Mouse (Mus musculus) embryonic facial prominence, embryonic 14.5 days (tissue): ENCODE data around the gene Serpina1b. TPM values are rescaled to one million over a fixed set of nuclear protein-coding genes. Genes with fewer than 3 reads are reported as not detected.
A peak's percentile ranks its signal among the peaks of the same experiment; 100 is the strongest.
"Not testable (repeated sequence)": the region's sequence is repeated elsewhere in the genome, so short reads cannot be mapped to it uniquely, and the experiment has no call there.

Experiments
- ATAC-seq: fragments of 200-750 bp; cut with Nextera tagmentation; 2 replicates; pipeline ENCODE4 v1.8.0; 2017; ENCODE audit warnings: low read depth, moderate number of reproducible peaks, moderate TSS enrichment
- DNase-seq: peaks from one replicate; pipeline ENCODE4 v3.0.0-alpha.2; 2015; ENCODE audit warnings: low spot score
- H3K27ac ChIP-seq: fragments of 300-500 bp; sonication (generic); replicated peaks from 2 replicates; pipeline ENCODE4 v1.5.1; 2014; ENCODE audit warnings: low read depth, mild to moderate bottlenecking, low read length, moderate library complexity
- H3K27me3 ChIP-seq: fragments of 300-500 bp; sonication (generic); replicated peaks from 2 replicates; pipeline ENCODE4 v1.6.1; 2014; ENCODE audit warnings: low read length; ENCODE audit not compliant: control insufficient read depth, insufficient read depth
- H3K36me3 ChIP-seq: fragments of 300-500 bp; sonication (generic); 2 replicates; pipeline ENCODE4 v1.6.1; 2014; ENCODE audit warnings: low read length, mixed read lengths; ENCODE audit not compliant: control insufficient read depth, insufficient read depth
- H3K4me1 ChIP-seq: fragments of 300-500 bp; sonication (generic); 2 replicates; pipeline ENCODE4 v1.6.1; 2014; ENCODE audit warnings: antibody characterized with exemption, low read length; ENCODE audit not compliant: control insufficient read depth, insufficient read depth
- H3K4me2 ChIP-seq: fragments of 300-500 bp; sonication (generic); 2 replicates; pipeline ENCODE4 v1.6.1; 2014; ENCODE audit warnings: low read depth, mild to moderate bottlenecking, low read length, moderate library complexity, mixed read lengths
- H3K4me3 ChIP-seq: fragments of 300-500 bp; sonication (generic); 2 replicates; pipeline ENCODE4 v1.5.1; 2014; ENCODE audit warnings: low read depth, mild to moderate bottlenecking, low read length
- H3K9ac ChIP-seq: fragments of 300-500 bp; sonication (generic); 2 replicates; pipeline ENCODE4 v1.6.1; 2014; ENCODE audit warnings: low read depth, mild to moderate bottlenecking, low read length, moderate library complexity, mixed read lengths
- H3K9me3 ChIP-seq: fragments of 300-500 bp; sonication (generic); 2 replicates; pipeline ENCODE4 v1.6.1; 2016; ENCODE audit warnings: low read length; ENCODE audit not compliant: control insufficient read depth
- WGBS: fragments of 180-500 bp; shearing (Covaris S2); extraction: QIAGEN DNeasy Blood & Tissue Kit; methylation state at CpG from one replicate; pipeline ENCODE4 v1.1.7; 2014; 5-methylcytosine and 5-hydroxymethylcytosine counted together
- polyA plus RNA-seq: library from polyadenylated mRNA; unstranded; fragments of >200 nt; fragmentation: Nextera tagmentation; extraction: Ambion mirVana; gene quantifications from 2 replicates; pipeline ENCODE4 v1.2.1, GENCODE M21; 2014

Gene Serpina1b
- polyA plus RNA-seq, 1 experiment from 2014 or later = not detected

DNA sequence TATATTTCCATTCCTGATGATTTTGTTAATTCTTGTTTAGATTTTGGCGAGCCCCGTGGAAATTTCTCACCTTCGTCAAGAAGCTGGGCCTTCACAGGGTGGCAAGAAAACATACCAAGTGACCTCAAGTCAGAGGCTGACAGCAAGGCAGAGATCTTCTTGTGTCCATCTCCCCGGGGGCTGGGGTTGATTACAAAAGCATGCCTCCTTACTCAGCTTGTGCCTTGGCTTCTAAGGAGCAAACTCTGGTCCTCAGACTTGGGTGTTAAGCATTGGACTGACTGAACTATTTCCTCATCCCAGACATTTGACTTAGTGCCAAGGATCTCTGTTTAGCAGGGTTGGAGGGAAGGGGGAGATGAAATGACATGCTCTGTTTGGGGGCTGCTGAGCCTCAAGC is 95.1 kb downstream of the Serpina1b start:
- H3K36me3 ChIP-seq, ATAC-seq, H3K4me3 ChIP-seq, H3K9me3 ChIP-seq, H3K4me1 ChIP-seq, H3K27me3 ChIP-seq, H3K4me2 ChIP-seq, DNase-seq, H3K27ac ChIP-seq, H3K9ac ChIP-seq: not testable (repeated sequence)
- 87% methylated on average over 4 of the region's 4 CpGs for WGBS

DNA sequence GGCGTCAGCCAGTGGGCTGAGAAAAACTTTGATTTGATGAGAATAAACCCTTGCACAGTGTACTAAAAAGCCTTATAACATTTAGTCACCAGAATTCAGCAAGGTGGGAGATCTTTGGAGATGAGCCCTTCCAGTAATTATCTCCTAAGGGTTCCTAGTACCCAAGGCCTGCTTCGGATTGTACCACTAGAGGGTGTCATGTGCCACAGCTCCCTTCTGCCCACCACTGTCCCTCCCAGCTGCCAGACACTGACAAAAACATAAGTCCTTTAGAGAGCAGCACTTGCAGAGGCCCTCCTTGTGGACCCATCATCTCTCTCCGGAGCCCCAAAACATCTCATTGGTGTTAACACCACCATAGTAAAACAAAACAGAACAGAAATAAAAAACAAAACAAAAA is 118.6 kb downstream of the Serpina1b start:
- ATAC-seq (no peak), DNase-seq (no peak)
- no peak overlapping the region for H3K9ac ChIP-seq
- no peak overlapping the region for H3K4me3 ChIP-seq
- WGBS = 75% methylated on average over 3 of the region's 3 CpGs
- H3K27ac ChIP-seq = no peak overlapping the region
- H3K27me3 ChIP-seq = no peaks in the 10 kb centered on the region
- H3K36me3 ChIP-seq = no peaks in the 10 kb centered on the region
- no peaks in the 10 kb centered on the region for H3K9me3 ChIP-seq
- no peak overlapping the region for H3K4me2 ChIP-seq
- no peaks in the 10 kb centered on the region for H3K4me1 ChIP-seq

GRCm38 (mm10) chr12:103710405-103710804 is 119.8 kb downstream of the Serpina1b start:
- DNase-seq (peak; percentile 7), ATAC-seq (no peak)
- Histone ChIP-seq H3K27ac (no peak overlapping the region), H3K4me3 (no peak overlapping the region), H3K9me3 (no peaks in the 10 kb centered on the region), H3K9ac (no peak overlapping the region), H3K4me2 (no peak overlapping the region), H3K36me3 (no peaks in the 10 kb centered on the region), H3K4me1 (no peaks in the 10 kb centered on the region), H3K27me3 (no peaks in the 10 kb centered on the region)
- 72% methylated on average over 1 of the region's 1 CpGs for WGBS

- H3K4me2 ChIP-seq = no peak overlapping the region
- WGBS = 71% methylated on average over 4 of the region's 4 CpGs
- ATAC-seq = no peak
- no peak overlapping the region for H3K9ac ChIP-seq
- H3K4me1 ChIP-seq = no peaks in the 10 kb centered on the region
- no peak for DNase-seq
- no peaks in the 10 kb centered on the region for H3K9me3 ChIP-seq
- H3K4me3 ChIP-seq = no peak overlapping the region
- H3K27ac ChIP-seq = no peak overlapping the region
- no peaks in the 10 kb centered on the region for H3K36me3 ChIP-seq
- no peaks in the 10 kb centered on the region for H3K27me3 ChIP-seq
Observed at GRCm38 (mm10) chr12:103706113-103706512, 124.1 kb downstream of the Serpina1b start.

DNA sequence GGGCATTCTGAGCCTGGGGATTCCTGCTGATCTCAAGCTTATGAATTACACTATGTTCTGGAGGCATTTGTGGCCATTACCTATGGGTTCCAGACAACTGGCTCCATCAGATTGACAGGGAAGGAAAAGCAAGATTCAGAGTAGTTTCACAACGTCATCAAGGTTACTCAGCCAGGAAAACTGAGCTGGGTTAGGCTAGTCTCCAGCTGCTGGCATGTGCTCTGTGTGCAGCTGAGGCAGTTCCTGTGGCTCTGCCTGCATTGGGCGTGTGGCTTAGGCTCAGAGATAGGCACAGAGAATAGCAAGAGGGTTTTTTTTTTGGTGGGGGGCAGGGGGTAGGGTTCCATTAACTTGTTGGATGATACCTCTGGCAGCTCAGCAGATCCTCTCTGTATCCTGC is 124.6 kb downstream of the Serpina1b start:
- Histone ChIP-seq H3K4me2 (no peak overlapping the region), H3K9ac (no peak overlapping the region), H3K27me3 (no peaks in the 10 kb centered on the region), H3K27ac (no peak overlapping the region), H3K4me3 (no peak overlapping the region), H3K9me3 (no peaks in the 10 kb centered on the region), H3K4me1 (no peaks in the 10 kb centered on the region), H3K36me3 (no peaks in the 10 kb centered on the region)
- ATAC-seq (no peak), DNase-seq (no peak)
- 61% methylated on average over 2 of the region's 2 CpGs for WGBS

DNA sequence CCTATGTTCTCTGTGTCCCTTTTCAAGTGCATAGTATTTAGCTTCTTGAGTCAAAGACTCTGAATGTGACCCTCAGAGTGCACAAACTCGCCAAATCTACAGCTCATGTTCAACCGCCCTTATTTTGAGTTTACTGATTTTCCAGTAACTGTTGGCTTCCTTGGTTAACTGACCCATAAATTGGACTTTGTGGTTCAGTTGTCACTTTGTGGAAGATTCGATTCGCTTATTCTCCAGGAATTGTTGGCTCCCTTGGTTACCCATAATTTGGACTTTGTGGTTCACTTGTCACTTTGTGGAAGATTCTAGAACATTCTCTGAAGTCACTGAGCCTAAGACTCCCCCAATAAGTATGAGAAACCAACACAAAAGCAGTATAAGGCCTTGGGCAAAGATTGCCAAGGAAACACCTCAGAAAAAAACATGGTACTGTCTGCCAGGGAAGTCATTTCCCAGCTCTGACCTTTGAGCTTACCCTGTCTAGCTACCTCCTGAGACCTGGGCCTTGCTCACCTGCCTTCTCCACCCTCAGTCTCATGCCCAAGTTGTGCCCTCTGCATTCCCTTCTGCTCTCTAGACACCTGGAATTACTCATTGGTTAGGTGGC is 129.9 kb downstream of the Serpina1b start:
- 85% methylated on average over 4 of the region's 4 CpGs for WGBS
- ATAC-seq = no peak
- no peaks in the 10 kb centered on the region for H3K27me3 ChIP-seq

DNA sequence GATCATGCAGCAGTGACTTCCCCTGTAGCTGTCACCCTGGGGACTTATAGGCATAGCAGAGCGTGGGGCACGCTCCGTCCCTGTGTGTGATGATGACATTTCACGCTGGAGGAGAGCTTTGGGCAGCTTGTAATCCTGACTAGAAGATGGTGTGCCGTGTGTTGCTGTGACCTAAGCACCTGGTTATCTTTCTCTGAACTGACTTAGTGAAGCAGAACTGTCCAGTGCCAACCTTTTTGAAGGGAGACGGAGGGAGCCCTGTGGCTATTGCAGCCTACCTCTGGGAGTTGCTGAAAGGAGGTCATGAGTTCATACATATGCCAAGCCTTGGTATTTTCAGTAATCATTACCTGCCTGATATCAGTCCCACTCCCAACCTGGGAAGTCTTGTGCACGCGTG is 134.7 kb downstream of the Serpina1b start, which contains the start of gene Serpina1f:
Gene Serpina1f, minus strand, starts transcription at position 101 of the 400 bp plus-strand sequence.
- no peaks in the 10 kb centered on the region for H3K4me1 ChIP-seq
- no peaks in the 10 kb centered on the region for H3K36me3 ChIP-seq
- H3K9me3 ChIP-seq = no peaks in the 10 kb centered on the region
- H3K4me3 ChIP-seq = no peak within 1 kb of the TSS
- ATAC-seq (no peak), DNase-seq (no peak)
- no peak within 1 kb of the TSS for H3K9ac ChIP-seq
- no peak within 1 kb of the TSS for H3K4me2 ChIP-seq
- no peak within 1 kb of the TSS for H3K27ac ChIP-seq
- H3K27me3 ChIP-seq = no peaks in the 10 kb centered on the region
- WGBS = 85% methylated on average over 8 of the region's 8 CpGs

More for the DNA sequence above, 129.9 kb downstream of the Serpina1b start:
- Histone ChIP-seq H3K4me2 (no peak overlapping the region), H3K9me3 (no peaks in the 10 kb centered on the region), H3K9ac (no peak overlapping the region), H3K36me3 (no peaks in the 10 kb centered on the region), H3K4me3 (no peak overlapping the region), H3K27ac (no peak overlapping the region), H3K4me1 (no peaks in the 10 kb centered on the region)
- DNase-seq = no peak

GRCm38 (mm10) chr12:103688221-103688814 is 141.9 kb downstream of the Serpina1b start:
- H3K36me3 ChIP-seq = no peaks in the 10 kb centered on the region
- H3K27ac ChIP-seq = no peak overlapping the region
- no peak overlapping the region for H3K9ac ChIP-seq
- WGBS = 35% methylated on average over 3 of the region's 3 CpGs
- H3K27me3 ChIP-seq = no peaks in the 10 kb centered on the region
- no peak overlapping the region for H3K4me2 ChIP-seq
- H3K9me3 ChIP-seq = no peaks in the 10 kb centered on the region
- ATAC-seq = no peak
- no peak overlapping the region for H3K4me3 ChIP-seq
- no peaks in the 10 kb centered on the region for H3K4me1 ChIP-seq
- DNase-seq = no peak

- ATAC-seq (no peak), DNase-seq (peak; percentile 2)
- Histone ChIP-seq H3K9me3 (no peaks in the 10 kb centered on the region), H3K4me2 (no peak overlapping the region), H3K9ac (no peak overlapping the region), H3K27me3 (no peaks in the 10 kb centered on the region), H3K4me1 (no peaks in the 10 kb centered on the region), H3K4me3 (no peak overlapping the region), H3K36me3 (no peaks in the 10 kb centered on the region), H3K27ac (no peak overlapping the region)
- whole genome bisulfite sequencing = 60% methylated on average over 7 of the region's 7 CpGs
Observed at GRCm38 (mm10) chr12:103687021-103687420, 143.2 kb downstream of the Serpina1b start.
